Mouse (Mus musculus): ENCODE data around the gene Yy1.

The Yy1 gene

GRCm38 (mm10) chr12:108857109-108857508 lies 64.3 kb downstream of the Yy1 start:
- no peak for DNase-seq (ENCODE audit: low spot score in 2 of 2)

GRCm38 (mm10) chr12:108857589-108858184 lies 64.9 kb downstream of the Yy1 start:
- no peak for DNase-seq (ENCODE audit: low spot score in 2 of 2)

- DNase-seq (ENCODE audit: low spot score in 2 of 2): no peak
Observed at GRCm38 (mm10) chr12:108858486-108858885, 65.7 kb downstream of the Yy1 start.

- DNase-seq (ENCODE audit: low spot score in 2 of 2): no peak
Observed at GRCm38 (mm10) chr12:108865007-108865494, 72.3 kb downstream of the Yy1 start.

- DNase-seq (ENCODE audit: low spot score in 2 of 2): no peak
Observed at GRCm38 (mm10) chr12:108869575-108869974, 76.8 kb downstream of the Yy1 start.
